Mouse (Mus musculus): ENCODE measurements at regions not wholly inside any gene's neighbourhood (a gene's known extent, or its start where the extent isn't known, plus 50 kb on each side); places are given as distances from the start of the nearest gene placed in this dataset.

GRCm38 (mm10) chr19:18444324-18444723 lies 187.3 kb downstream of the Ostf1 start:
- no peak for DNase-seq (ENCODE audit: low read depth, low spot score)

GRCm38 (mm10) chr19:18436351-18436750 lies 195.3 kb downstream of the Ostf1 start:
- peak; percentile 74 for DNase-seq (ENCODE audit: low read depth, low spot score)

- peak; percentile 62 for DNase-seq (ENCODE audit: low read depth, low spot score)
Observed at GRCm38 (mm10) chr19:18420381-18420785, 211.2 kb downstream of the Ostf1 start.

- DNase-seq (ENCODE audit: low read depth, low spot score), result no peak
Observed at GRCm38 (mm10) chr19:18418548-18418947, 213.1 kb downstream of the Ostf1 start.

GRCm38 (mm10) chr19:18377466-18378089 lies 254.0 kb downstream of the Ostf1 start:
- DNase-seq (ENCODE audit: low read depth, low spot score), result no peak

GRCm38 (mm10) chr19:18368612-18369011 lies 263.0 kb downstream of the Ostf1 start:
- DNase-seq (ENCODE audit: low read depth, low spot score), result no peak

DNA sequence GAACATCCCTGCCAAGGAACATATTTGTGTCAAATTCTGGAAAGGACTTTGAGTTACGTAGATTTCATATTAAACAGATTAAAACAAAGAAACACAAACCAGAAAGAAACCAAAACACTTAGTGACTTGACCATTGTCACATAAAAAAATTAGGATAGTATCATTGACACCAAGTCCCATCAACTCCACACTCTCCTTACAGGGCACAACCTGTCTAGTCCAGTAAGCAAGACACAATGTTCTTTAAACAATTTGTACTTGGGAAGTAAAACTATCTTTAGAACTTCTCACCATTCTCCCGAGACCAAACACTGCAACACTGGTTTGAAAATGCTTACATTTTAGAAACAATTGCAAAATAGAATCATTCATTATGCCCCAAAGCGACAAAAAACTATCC lies 277.7 kb downstream of the Ostf1 start:
- DNase-seq (ENCODE audit: low read depth, low spot score), result no peak

DNA sequence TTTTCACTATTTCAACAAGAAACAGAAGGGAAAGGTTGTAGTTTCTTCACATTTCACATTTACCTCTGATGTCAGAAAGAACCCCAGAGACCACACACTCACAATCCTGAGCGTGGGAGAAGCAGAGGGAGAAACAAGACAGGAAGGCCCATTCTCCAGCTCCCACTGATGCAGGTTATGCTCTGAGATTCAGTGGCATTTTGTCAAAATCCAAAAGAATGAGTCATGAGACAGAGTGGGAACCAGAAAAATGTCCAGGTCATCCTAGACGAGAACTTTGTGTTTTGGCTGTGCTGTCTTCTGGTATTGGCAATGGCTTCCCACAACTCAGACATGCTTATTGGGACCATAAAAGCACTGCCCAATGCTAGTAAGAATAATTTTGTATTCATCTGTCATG lies 285.9 kb downstream of the Ostf1 start:
- no peak for DNase-seq (ENCODE audit: low read depth, low spot score)

DNA sequence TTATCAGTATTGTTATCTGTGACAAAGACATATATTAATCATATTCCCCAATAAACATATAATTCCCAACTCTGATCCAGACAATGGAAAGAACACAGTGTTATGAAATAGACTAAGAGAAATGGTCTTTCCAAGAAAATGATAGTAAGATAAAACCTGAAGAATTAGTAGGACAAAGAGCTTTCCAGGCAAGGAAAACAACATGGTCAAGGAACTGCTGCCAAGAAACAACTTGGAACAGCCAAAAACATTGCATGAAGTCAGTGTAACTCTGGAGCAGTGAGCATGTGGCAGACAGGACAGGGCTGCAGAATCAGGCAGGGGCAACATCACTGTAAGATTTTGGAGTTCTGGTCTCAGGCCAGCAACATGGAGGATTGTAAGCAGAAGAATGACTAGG lies 288.0 kb downstream of the Ostf1 start:
- no peak for DNase-seq (ENCODE audit: low read depth, low spot score)

- peak; percentile 14 for DNase-seq (ENCODE audit: low read depth, low spot score)
Observed at GRCm38 (mm10) chr19:18343003-18343402, 288.6 kb downstream of the Ostf1 start.

- no peak for DNase-seq (ENCODE audit: low read depth, low spot score)
Observed at GRCm38 (mm10) chr19:18337819-18338555, 293.6 kb downstream of the Ostf1 start.

GRCm38 (mm10) chr19:18336637-18337036 lies 295.0 kb downstream of the Ostf1 start:
- DNase-seq (ENCODE audit: low read depth, low spot score), result no peak

- no peak for DNase-seq (ENCODE audit: low read depth, low spot score)
Observed at GRCm38 (mm10) chr19:18334639-18335038, 297.0 kb downstream of the Ostf1 start.

DNA sequence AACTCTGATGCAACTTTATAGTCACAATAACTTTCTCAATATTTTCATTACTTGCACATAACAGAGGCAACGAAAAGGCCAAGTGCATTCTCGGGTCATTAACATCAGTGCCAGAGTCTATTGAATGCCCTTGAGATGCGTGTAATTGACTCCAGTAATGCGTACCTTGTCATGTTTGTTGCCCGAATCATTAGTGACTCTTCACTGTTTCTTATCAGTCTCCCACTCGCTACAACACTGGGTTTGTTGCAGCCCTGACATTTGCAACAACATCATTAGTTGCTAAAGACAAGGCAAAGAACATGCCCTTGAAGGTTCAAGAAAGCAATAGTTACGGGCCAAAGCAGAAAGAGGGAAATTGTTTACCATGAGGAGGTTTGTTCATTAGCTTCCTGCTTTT lies 299.8 kb downstream of the Ostf1 start:
- no peak for DNase-seq (ENCODE audit: low read depth, low spot score)

- DNase-seq (ENCODE audit: low read depth, low spot score), result no peak
Observed at GRCm38 (mm10) chr19:18329421-18329820, 302.2 kb downstream of the Ostf1 start.

- DNase-seq (ENCODE audit: low read depth, low spot score), result no peak
Observed at GRCm38 (mm10) chr19:18318391-18318944, 313.2 kb downstream of the Ostf1 start.

DNA sequence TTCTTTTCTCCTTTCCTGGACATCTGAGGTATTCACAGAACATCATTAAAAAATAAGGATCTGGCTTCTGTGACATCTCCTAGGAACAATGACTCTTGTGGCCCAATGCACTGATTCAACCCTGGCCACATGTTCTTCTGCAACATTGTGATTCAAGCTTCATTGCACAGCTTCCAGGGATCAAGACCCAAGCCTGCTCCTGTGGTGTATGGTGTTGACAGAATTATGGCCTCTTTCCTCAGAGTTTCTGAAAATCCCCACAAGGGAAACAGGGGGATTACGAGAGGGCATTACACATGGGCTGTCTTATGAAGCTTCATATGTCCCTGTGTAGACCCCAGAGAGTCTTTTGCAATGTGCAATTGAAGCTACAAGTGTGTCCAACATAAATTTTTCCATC lies 358.2 kb downstream of the Ostf1 start:
- DNase-seq (ENCODE audit: low read depth, low spot score), result no peak

GRCm38 (mm10) chr19:18255074-18255684 lies 376.4 kb downstream of the Ostf1 start:
- DNase-seq (ENCODE audit: low read depth, low spot score), result no peak

- no peak for DNase-seq (ENCODE audit: low read depth, low spot score)
Observed at GRCm38 (mm10) chr19:18253333-18253732, 378.3 kb downstream of the Ostf1 start.
